Mouse (Mus musculus): ENCODE measurements around the gene Tyw3. TPM values are rescaled to one million over a fixed set of nuclear protein-coding genes. Genes with fewer than 3 reads are reported as not detected.
"Not testable (repeated sequence)": the region's sequence is repeated elsewhere in the genome, so short reads cannot be mapped to it uniquely, and the experiment has no call there.

Tyw3 gene
- polyA plus RNA-seq (2015; fragmentation: Nextera tagmentation; extraction: Ambion mirVana), result 14.5 and 14.6 TPM in 2 replicates

DNA sequence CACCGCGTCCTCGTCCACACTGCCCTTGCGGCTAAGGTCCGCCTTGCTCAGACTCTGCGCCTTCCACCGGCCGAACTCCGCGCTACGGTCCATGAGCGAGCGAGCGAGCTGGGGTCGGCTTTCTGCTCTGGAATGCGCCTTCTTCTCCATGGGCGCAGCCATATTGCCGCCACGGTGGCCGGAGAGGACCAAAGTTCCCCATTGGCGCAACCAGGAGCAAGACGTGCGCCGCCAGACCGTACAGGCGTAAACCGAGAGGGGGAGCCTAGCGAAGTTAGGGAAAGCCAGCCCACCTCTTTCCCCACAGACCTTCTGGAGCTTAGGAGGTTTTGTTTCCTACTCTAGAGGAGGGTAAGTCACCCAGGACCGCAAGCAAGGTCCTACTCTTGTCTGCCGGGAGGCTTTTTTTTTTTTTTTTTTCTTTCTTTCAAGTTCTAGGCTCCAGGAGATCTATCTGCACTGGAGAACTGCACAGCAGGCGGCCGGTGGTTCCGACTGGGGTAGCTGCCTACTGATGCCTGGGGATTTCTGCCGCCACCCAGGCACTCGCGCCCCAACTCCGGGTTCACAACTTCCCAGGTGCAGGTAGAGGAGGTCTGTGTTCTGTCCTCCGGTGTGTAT lies at the start of gene Tyw3:
Gene Tyw3 (minus strand): TSS at position 171 of the 621 bp plus-strand sequence.
- ATAC-seq, result peak; percentile 97
- Histone ChIP-seq H3K27me3 (replicated peaks; ENCODE audit: control insufficient read depth, insufficient read depth, low read length) (no peaks in the 10 kb centered on the region), H3K4me3 (replicated peaks; ENCODE audit: low read length) (peak within 1 kb of the TSS; percentile 75), H3K4me2 (ENCODE audit: low read length) (peak within 1 kb of the TSS; percentile 71), H3K9ac (replicated peaks; ENCODE audit: low read depth, low read length) (peak within 1 kb of the TSS; percentile 67), H3K36me3 (ENCODE audit: control insufficient read depth, insufficient read depth) (peaks cover under 1% of the 10 kb centered on the region; the same call in 1 of the 2 replicates), H3K4me1 (replicated peaks; ENCODE audit: control insufficient read depth, insufficient read depth, low read length) (peaks cover 10% of the 10 kb centered on the region), H3K9me3 (ENCODE audit: control insufficient read depth, low read length) (no peaks in the 10 kb centered on the region), H3K27ac (ENCODE audit: low read length) (peak within 1 kb of the TSS; percentile 90)
- under 1% methylated on average over 38 of the region's 38 CpGs for WGBS

DNA sequence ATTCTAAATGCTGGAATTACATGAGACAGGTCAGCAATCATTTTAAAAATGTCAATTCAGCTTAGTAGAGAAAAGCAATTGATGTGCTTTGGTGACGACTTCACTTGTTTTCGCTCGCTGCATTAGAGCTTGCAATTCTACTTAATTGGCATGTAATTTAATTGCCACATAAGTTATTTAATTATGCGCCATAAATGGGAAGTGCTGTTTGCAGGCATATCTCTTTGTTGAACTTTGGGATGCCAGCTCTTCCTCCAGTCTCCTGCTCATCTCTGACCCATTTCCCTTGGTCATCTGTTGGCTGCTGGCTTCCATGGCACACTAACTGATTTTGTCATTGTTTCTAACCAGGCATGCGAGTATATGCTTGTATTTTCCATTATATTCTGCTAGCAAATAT lies 36.2 kb upstream of the Tyw3 start:
- no peaks in the 10 kb centered on the region for H3K27me3 ChIP-seq (replicated peaks; ENCODE audit: control insufficient read depth, insufficient read depth, low read length)
- 58% methylated on average over 5 of the region's 5 CpGs for WGBS
- no peak overlapping the region for H3K4me3 ChIP-seq (replicated peaks; ENCODE audit: low read length)
- no peak overlapping the region for H3K27ac ChIP-seq (ENCODE audit: low read length)
- no peak overlapping the region for H3K4me2 ChIP-seq (ENCODE audit: low read length)
- ATAC-seq, result no peak
- no peaks in the 10 kb centered on the region for H3K36me3 ChIP-seq (ENCODE audit: control insufficient read depth, insufficient read depth)
- H3K9me3 ChIP-seq (ENCODE audit: control insufficient read depth, low read length), result no peaks in the 10 kb centered on the region
- H3K4me1 ChIP-seq (replicated peaks; ENCODE audit: control insufficient read depth, insufficient read depth, low read length), result no peaks in the 10 kb centered on the region
- H3K9ac ChIP-seq (replicated peaks; ENCODE audit: low read depth, low read length), result no peak overlapping the region

GRCm38 (mm10) chr3:154631281-154631680 lies 34.4 kb upstream of the Tyw3 start:
- not testable (repeated sequence) for H3K36me3 ChIP-seq (ENCODE audit: control insufficient read depth, insufficient read depth); H3K9ac ChIP-seq (replicated peaks; ENCODE audit: low read depth, low read length); H3K9me3 ChIP-seq (ENCODE audit: control insufficient read depth, low read length); ATAC-seq; H3K4me3 ChIP-seq (replicated peaks; ENCODE audit: low read length); H3K27ac ChIP-seq (ENCODE audit: low read length); H3K4me1 ChIP-seq (replicated peaks; ENCODE audit: control insufficient read depth, insufficient read depth, low read length); H3K27me3 ChIP-seq (replicated peaks; ENCODE audit: control insufficient read depth, insufficient read depth, low read length); H3K4me2 ChIP-seq (ENCODE audit: low read length)
- WGBS, result 88% methylated on average over 2 of the region's 2 CpGs

DNA sequence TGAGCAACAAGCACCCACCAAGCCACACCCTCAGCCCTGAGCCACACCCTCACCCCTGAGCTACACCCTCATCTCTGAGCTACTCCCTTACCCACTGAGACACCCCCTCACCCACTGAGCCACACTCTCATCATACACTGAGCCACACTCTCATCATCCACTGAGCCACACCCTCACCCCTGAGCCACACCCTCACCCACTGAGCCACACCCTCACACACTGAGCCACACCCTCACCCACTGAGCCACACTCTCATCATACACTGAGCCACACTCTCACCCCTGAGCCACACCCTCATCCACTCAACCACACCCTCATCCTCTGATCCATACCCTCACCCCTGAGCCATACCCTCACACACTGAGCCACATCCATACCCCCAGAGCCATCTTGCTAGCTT lies 31.4 kb upstream of the Tyw3 start:
- peak; percentile 36; the same call in 1 of the 2 replicates for ATAC-seq
- Histone ChIP-seq H3K4me2 (ENCODE audit: low read length) (no peak overlapping the region), H3K36me3 (ENCODE audit: control insufficient read depth, insufficient read depth) (no peaks in the 10 kb centered on the region), H3K27me3 (replicated peaks; ENCODE audit: control insufficient read depth, insufficient read depth, low read length) (no peaks in the 10 kb centered on the region), H3K4me3 (replicated peaks; ENCODE audit: low read length) (no peak overlapping the region), H3K9me3 (ENCODE audit: control insufficient read depth, low read length) (no peaks in the 10 kb centered on the region), H3K27ac (ENCODE audit: low read length) (no peak overlapping the region), H3K9ac (replicated peaks; ENCODE audit: low read depth, low read length) (no peak overlapping the region), H3K4me1 (replicated peaks; ENCODE audit: control insufficient read depth, insufficient read depth, low read length) (no peaks in the 10 kb centered on the region)

GRCm38 (mm10) chr3:154616106-154616505 lies 19.2 kb upstream of the Tyw3 start:
- no peaks in the 10 kb centered on the region for H3K9me3 ChIP-seq (ENCODE audit: control insufficient read depth, low read length)
- no peak overlapping the region for H3K9ac ChIP-seq (replicated peaks; ENCODE audit: low read depth, low read length)
- H3K27me3 ChIP-seq (replicated peaks; ENCODE audit: control insufficient read depth, insufficient read depth, low read length), result no peaks in the 10 kb centered on the region
- no peak overlapping the region for H3K4me3 ChIP-seq (replicated peaks; ENCODE audit: low read length)
- H3K4me2 ChIP-seq (ENCODE audit: low read length), result no peak overlapping the region
- no peak for ATAC-seq
- 92% methylated on average over 4 of the region's 4 CpGs for WGBS
- H3K36me3 ChIP-seq (ENCODE audit: control insufficient read depth, insufficient read depth), result no peaks in the 10 kb centered on the region
- H3K4me1 ChIP-seq (replicated peaks; ENCODE audit: control insufficient read depth, insufficient read depth, low read length), result no peaks in the 10 kb centered on the region
- no peak overlapping the region for H3K27ac ChIP-seq (ENCODE audit: low read length)

- H3K4me2 ChIP-seq (ENCODE audit: low read length), result no peak overlapping the region
- no peak overlapping the region for H3K9ac ChIP-seq (replicated peaks; ENCODE audit: low read depth, low read length)
- WGBS, result 80% methylated on average over 7 of the region's 7 CpGs
- no peak for ATAC-seq
- no peak overlapping the region for H3K27ac ChIP-seq (ENCODE audit: low read length)
- no peaks in the 10 kb centered on the region for H3K27me3 ChIP-seq (replicated peaks; ENCODE audit: control insufficient read depth, insufficient read depth, low read length)
- no peak overlapping the region for H3K4me3 ChIP-seq (replicated peaks; ENCODE audit: low read length)
- H3K4me1 ChIP-seq (replicated peaks; ENCODE audit: control insufficient read depth, insufficient read depth, low read length), result no peaks in the 10 kb centered on the region
- no peaks in the 10 kb centered on the region for H3K9me3 ChIP-seq (ENCODE audit: control insufficient read depth, low read length)
- H3K36me3 ChIP-seq (ENCODE audit: control insufficient read depth, insufficient read depth), result no peaks in the 10 kb centered on the region
These were observed 18.4 kb upstream of the Tyw3 start for GRCm38 (mm10) chr3:154615304-154615703.

DNA sequence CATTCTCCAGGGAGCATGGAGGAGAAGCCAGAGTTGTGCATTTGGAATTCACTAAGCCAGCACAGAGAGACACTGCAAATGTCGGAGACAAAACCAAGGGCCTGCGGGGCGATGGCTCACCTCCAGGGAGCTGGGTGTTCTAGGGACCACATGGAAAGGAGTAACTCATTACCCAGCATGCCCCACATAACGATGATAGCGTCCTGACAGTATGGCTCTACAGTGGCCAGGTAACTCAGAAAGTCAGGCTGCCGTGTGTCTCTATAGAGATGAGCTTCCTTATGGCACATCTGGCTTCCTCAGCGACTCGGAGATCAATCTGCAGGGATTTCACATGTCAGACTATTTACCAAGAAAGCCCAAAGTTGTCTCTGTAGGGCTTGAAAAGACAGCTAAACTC lies 17.9 kb upstream of the Tyw3 start:
- no peaks in the 10 kb centered on the region for H3K36me3 ChIP-seq (ENCODE audit: control insufficient read depth, insufficient read depth)
- H3K4me3 ChIP-seq (replicated peaks; ENCODE audit: low read length), result no peak overlapping the region
- no peak overlapping the region for H3K4me2 ChIP-seq (ENCODE audit: low read length)
- no peak overlapping the region for H3K9ac ChIP-seq (replicated peaks; ENCODE audit: low read depth, low read length)
- WGBS, result 89% methylated on average over 8 of the region's 8 CpGs
- no peaks in the 10 kb centered on the region for H3K27me3 ChIP-seq (replicated peaks; ENCODE audit: control insufficient read depth, insufficient read depth, low read length)
- H3K4me1 ChIP-seq (replicated peaks; ENCODE audit: control insufficient read depth, insufficient read depth, low read length), result no peaks in the 10 kb centered on the region
- no peaks in the 10 kb centered on the region for H3K9me3 ChIP-seq (ENCODE audit: control insufficient read depth, low read length)
- ATAC-seq, result no peak
- no peak overlapping the region for H3K27ac ChIP-seq (ENCODE audit: low read length)

DNA sequence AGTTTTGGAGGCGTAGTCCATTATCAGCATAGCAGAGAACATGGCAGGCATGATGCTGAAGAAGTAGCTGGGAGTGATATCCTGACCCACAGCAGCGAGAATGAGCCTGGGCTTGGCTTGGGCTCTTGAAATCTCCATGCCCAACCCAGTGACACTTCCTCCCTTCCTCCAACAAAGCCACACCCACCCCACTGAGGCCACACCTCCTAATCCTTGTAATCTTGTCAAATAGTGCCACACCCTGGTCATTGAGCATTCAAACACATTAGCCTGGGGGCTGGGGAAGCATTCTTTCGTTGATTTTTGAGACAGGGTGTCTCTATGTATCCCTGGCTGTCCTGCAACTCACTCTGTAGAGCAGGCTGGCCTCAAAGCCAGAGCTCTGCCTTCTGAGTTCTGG lies 15.0 kb upstream of the Tyw3 start:
- no peak overlapping the region for H3K27ac ChIP-seq (ENCODE audit: low read length)
- 88% methylated on average over 3 of the region's 3 CpGs for WGBS
- no peak overlapping the region for H3K4me2 ChIP-seq (ENCODE audit: low read length)
- no peak overlapping the region for H3K4me3 ChIP-seq (replicated peaks; ENCODE audit: low read length)
- no peak for ATAC-seq
- no peaks in the 10 kb centered on the region for H3K36me3 ChIP-seq (ENCODE audit: control insufficient read depth, insufficient read depth)
- no peaks in the 10 kb centered on the region for H3K4me1 ChIP-seq (replicated peaks; ENCODE audit: control insufficient read depth, insufficient read depth, low read length)
- H3K9ac ChIP-seq (replicated peaks; ENCODE audit: low read depth, low read length), result no peak overlapping the region
- no peaks in the 10 kb centered on the region for H3K27me3 ChIP-seq (replicated peaks; ENCODE audit: control insufficient read depth, insufficient read depth, low read length)
- no peaks in the 10 kb centered on the region for H3K9me3 ChIP-seq (ENCODE audit: control insufficient read depth, low read length)

DNA sequence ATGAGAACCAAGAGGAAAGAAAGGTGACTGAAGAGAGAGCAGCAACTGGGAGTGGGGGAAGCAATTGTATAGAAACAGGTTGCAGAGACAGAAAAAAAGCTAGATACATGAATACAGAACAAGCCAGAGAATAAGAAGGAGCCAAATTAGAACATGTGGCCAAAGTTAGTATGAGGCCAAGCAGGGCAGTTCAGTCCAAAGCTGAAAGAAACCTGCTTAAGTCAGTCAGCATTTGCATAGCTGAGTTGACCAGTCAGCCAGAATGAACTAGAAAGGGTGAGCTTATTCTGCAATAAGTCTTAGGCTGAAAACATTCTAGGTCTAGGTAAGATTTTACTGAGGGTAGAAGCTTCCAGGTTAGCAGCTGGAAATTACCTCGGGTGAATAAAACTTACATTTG lies 11.0 kb upstream of the Tyw3 start:
- Histone ChIP-seq H3K9me3 (ENCODE audit: control insufficient read depth, low read length) (no peaks in the 10 kb centered on the region), H3K27ac (ENCODE audit: low read length) (no peak overlapping the region), H3K36me3 (ENCODE audit: control insufficient read depth, insufficient read depth) (no peaks in the 10 kb centered on the region; the same call in 1 of the 2 replicates), H3K4me3 (replicated peaks; ENCODE audit: low read length) (no peak overlapping the region), H3K9ac (replicated peaks; ENCODE audit: low read depth, low read length) (no peak overlapping the region), H3K27me3 (replicated peaks; ENCODE audit: control insufficient read depth, insufficient read depth, low read length) (no peaks in the 10 kb centered on the region), H3K4me2 (ENCODE audit: low read length) (no peak overlapping the region), H3K4me1 (replicated peaks; ENCODE audit: control insufficient read depth, insufficient read depth, low read length) (no peaks in the 10 kb centered on the region)
- 82% methylated on average over 1 of the region's 1 CpGs for WGBS
- no peak for ATAC-seq

DNA sequence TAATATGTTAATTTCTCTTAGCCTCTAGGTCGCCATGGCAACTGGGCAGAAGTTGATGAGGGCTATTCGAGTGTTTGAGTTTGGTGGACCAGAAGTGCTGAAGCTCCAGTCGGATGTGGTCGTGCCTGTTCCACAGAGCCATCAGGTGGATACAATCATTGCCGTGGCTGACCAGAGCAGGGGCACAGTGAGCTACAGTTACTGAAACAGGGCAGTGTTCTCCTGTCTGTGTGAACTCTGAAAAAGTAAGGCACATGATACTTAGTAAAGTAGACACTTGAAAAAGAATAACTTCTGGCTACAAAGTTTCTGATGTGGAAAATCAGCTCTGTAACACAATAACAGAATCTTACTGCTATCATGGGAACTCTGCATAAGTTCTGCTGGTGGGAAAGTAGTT lies 8.0 kb upstream of the Tyw3 start:
- no peak overlapping the region for H3K4me2 ChIP-seq (ENCODE audit: low read length)
- H3K27ac ChIP-seq (ENCODE audit: low read length), result no peak overlapping the region
- no peak overlapping the region for H3K9ac ChIP-seq (replicated peaks; ENCODE audit: low read depth, low read length)
- 67% methylated on average over 5 of the region's 5 CpGs for WGBS
- H3K4me1 ChIP-seq (replicated peaks; ENCODE audit: control insufficient read depth, insufficient read depth, low read length), result no peaks in the 10 kb centered on the region
- H3K27me3 ChIP-seq (replicated peaks; ENCODE audit: control insufficient read depth, insufficient read depth, low read length), result no peaks in the 10 kb centered on the region
- H3K36me3 ChIP-seq (ENCODE audit: control insufficient read depth, insufficient read depth), result no peaks in the 10 kb centered on the region; the same call in 1 of the 2 replicates
- ATAC-seq, result no peak
- H3K4me3 ChIP-seq (replicated peaks; ENCODE audit: low read length), result no peak overlapping the region
- H3K9me3 ChIP-seq (ENCODE audit: control insufficient read depth, low read length), result no peaks in the 10 kb centered on the region

Data from forebrain, embryonic 16.5 days (tissue).